Mouse (Mus musculus) heart, adult 2 months (tissue): ENCODE data around the gene Mtfr1l. TPM values are rescaled to one million over a fixed set of nuclear protein-coding genes. Genes with fewer than 3 reads are reported as not detected.

Experiments
- DNase-seq, 2 experiments: peaks; one replicate each; pipeline ENCODE4 v3.0.0; 2021
- H3K27ac ChIP-seq: fragments of 200-600 bp; 2 replicates; pipeline ENCODE4 v1.8.1; 2022
- H3K27me3 ChIP-seq: fragments of 200-500 bp; 2 replicates; pipeline ENCODE4 v1.6.1; 2012; ENCODE audit warnings: mild to moderate bottlenecking, low read length, inconsistent platforms, mixed read lengths; ENCODE audit not compliant: control insufficient read depth, insufficient read depth
- H3K36me3 ChIP-seq: fragments of 200-500 bp; 2 replicates; pipeline ENCODE4 v1.6.1; 2012; ENCODE audit warnings: low read length, inconsistent platforms; ENCODE audit not compliant: control insufficient read depth, insufficient read depth
- H3K4me1 ChIP-seq: fragments of 200-500 bp; 2 replicates; pipeline ENCODE4 v1.6.1; 2011; ENCODE audit warnings: low read length; ENCODE audit not compliant: control insufficient read depth, insufficient read depth
- H3K4me3 ChIP-seq: fragments of 200-600 bp; 2 replicates; pipeline ENCODE4 v1.8.1; 2022
- H3K79me2 ChIP-seq: fragments of 200-500 bp; replicated peaks from 2 replicates; pipeline ENCODE4 v1.6.1; 2012; ENCODE audit warnings: mild to moderate bottlenecking, inconsistent platforms, low read length, moderate library complexity, mixed read lengths; ENCODE audit not compliant: control insufficient read depth, insufficient read depth
- H3K9ac ChIP-seq: fragments of 200-500 bp; 2 replicates; pipeline ENCODE4 v1.6.1; 2012; ENCODE audit warnings: low read depth, mild to moderate bottlenecking, control low read depth, inconsistent platforms, low read length, mixed read lengths
- CTCF ChIP-seq: fragments of 200-600 bp; IDR thresholded peaks from 2 replicates; pipeline ENCODE4 v1.8.1; 2022; ENCODE audit warnings: antibody characterized with exemption, mild to moderate bottlenecking, moderate library complexity
- EP300 ChIP-seq: fragments of 200-500 bp; IDR thresholded peaks from 2 replicates; pipeline ENCODE4 v1.6.1; 2011; ENCODE audit warnings: low read depth, low read length, control low read depth; ENCODE audit not compliant: insufficient read depth
- POLR2A ChIP-seq: fragments of 200-500 bp; IDR thresholded peaks from 2 replicates; pipeline ENCODE4 v1.6.1; 2011; ENCODE audit warnings: mild to moderate bottlenecking, low read depth, low read length, control low read depth; ENCODE audit not compliant: insufficient read depth
- WGBS: fragments of 180-500 bp; shearing (Covaris S2); methylation state at CpG from one replicate; pipeline ENCODE4 v1.1.7; 2018; 5-methylcytosine and 5-hydroxymethylcytosine counted together
- intact Hi-C: fragments of 180-260 bp; cut with DNase I; formaldehyde crosslinking; loops from one replicate; pipeline ENCODE4 v1.15.1; 2025
- polyA plus RNA-seq: library from polyadenylated mRNA; depleted of rRNA; stranded (reverse); fragments of >200 nt; gene quantifications from 2 replicates; pipeline ENCODE4 v1.2.3, GENCODE M21; 2012
- total RNA-seq, 2 experiments: library from RNA; stranded (reverse); gene quantifications; 2 replicates each; pipeline ENCODE4 v1.2.3; 2021

The Mtfr1l gene
- total and polyA plus RNA-seq, 3 experiments = 170 to 196 (median 191) TPM

GRCm38 (mm10) chr4:134553631-134554030 is 18.4 kb upstream of the Mtfr1l start:
- WGBS = 83% methylated on average over 1 of the region's 1 CpGs
- no peak overlapping the region for H3K27ac ChIP-seq
- intact Hi-C loops = no loop called here

GRCm38 (mm10) chr4:134551494-134552316 is 16.5 kb upstream of the Mtfr1l start, which contains the start of gene Selenon:
Selenon (minus strand) TSS chr4:134552166.
- H3K4me1 ChIP-seq = peaks cover 10% of the 10 kb centered on the region
- no peaks in the 10 kb centered on the region for H3K79me2 ChIP-seq
- intact Hi-C loops = no loop called here
- no peak for TF ChIP-seq CTCF
- TF ChIP-seq POLR2A = no peak
- no peak for TF ChIP-seq EP300
- H3K9ac ChIP-seq = peak within 1 kb of the TSS; percentile 91
- peak within 1 kb of the TSS; percentile 67 for H3K4me3 ChIP-seq
- no peaks in the 10 kb centered on the region for H3K36me3 ChIP-seq
- peak; percentile 84 to 85 for DNase-seq
- peak within 1 kb of the TSS; percentile 65 for H3K27ac ChIP-seq
- 3% methylated on average over 62 of the region's 67 CpGs for WGBS
- H3K27me3 ChIP-seq = no peaks in the 10 kb centered on the region

More at GRCm38 (mm10) chr4:134553631-134554030, 18.4 kb upstream of the Mtfr1l start:
- TF ChIP-seq CTCF (peak; percentile 51), EP300 (no peak)
- Histone ChIP-seq H3K79me2 (no peaks in the 10 kb centered on the region), H3K4me1 (peaks cover 6% of the 10 kb centered on the region), H3K36me3 (no peaks in the 10 kb centered on the region), H3K4me3 (no peak overlapping the region), H3K27me3 (no peaks in the 10 kb centered on the region), H3K9ac (no peak overlapping the region)
- DNase-seq = no peak

- Histone ChIP-seq H3K27me3 (no peaks in the 10 kb centered on the region), H3K79me2 (no peaks in the 10 kb centered on the region), H3K4me3 (no peak overlapping the region), H3K27ac (no peak overlapping the region), H3K36me3 (no peaks in the 10 kb centered on the region), H3K9ac (no peak overlapping the region), H3K4me1 (peaks cover 10% of the 10 kb centered on the region)
- TF ChIP-seq POLR2A (no peak), EP300 (no peak), CTCF (peak; percentile 49)
- intact Hi-C loops = loop anchor here (10.0 kb wide), 1 partner anchor 335 kb away; no protein-coding TSS in a partner anchor
- WGBS = 97% methylated on average over 8 of the region's 8 CpGs
- no peak for DNase-seq
These were observed 14.7 kb upstream of the Mtfr1l start for GRCm38 (mm10) chr4:134549899-134550298.

- Histone ChIP-seq H3K4me3 (no peak overlapping the region), H3K9ac (no peak overlapping the region), H3K4me1 (peaks cover 10% of the 10 kb centered on the region), H3K27ac (no peak overlapping the region), H3K79me2 (no peaks in the 10 kb centered on the region), H3K36me3 (no peaks in the 10 kb centered on the region), H3K27me3 (no peaks in the 10 kb centered on the region)
- WGBS = 37% methylated on average over 18 of the region's 18 CpGs
- intact Hi-C loops = loop anchor here (10.0 kb wide), 1 partner anchor 336 kb away; no protein-coding TSS in a partner anchor
- TF ChIP-seq CTCF (no peak), EP300 (no peak), POLR2A (no peak)
- peak; percentile 41 to 51 for DNase-seq
These were observed 13.2 kb upstream of the Mtfr1l start for GRCm38 (mm10) chr4:134548169-134548938.

- no peak overlapping the region for H3K27ac ChIP-seq
- no peak overlapping the region for H3K9ac ChIP-seq
- H3K36me3 ChIP-seq = no peaks in the 10 kb centered on the region
- TF ChIP-seq POLR2A (no peak), CTCF (no peak), EP300 (no peak)
- H3K4me3 ChIP-seq = no peak overlapping the region
- H3K4me1 ChIP-seq = peaks cover 9% of the 10 kb centered on the region
- DNase-seq = no peak
- intact Hi-C loops = loop anchor here (10.0 kb wide), 1 partner anchor 338 kb away; no protein-coding TSS in a partner anchor
- WGBS = 72% methylated on average over 9 of the region's 9 CpGs
- no peaks in the 10 kb centered on the region for H3K27me3 ChIP-seq
- H3K79me2 ChIP-seq = no peaks in the 10 kb centered on the region
These were observed 11.9 kb upstream of the Mtfr1l start for GRCm38 (mm10) chr4:134546814-134547705.
